Mouse (Mus musculus) ES-E14 (cell line): Measurements from ENCODE around the gene Tac2.

Experiments
- ZC3H11A ChIP-seq: IDR thresholded peaks from 2 replicates; pipeline ENCODE4 v1.6.1; 2012; ENCODE audit warnings: low read depth, mild to moderate bottlenecking, inconsistent platforms, low read length, borderline replicate concordance
- ZNF384 ChIP-seq: IDR thresholded peaks from 2 replicates; pipeline ENCODE4 v1.6.1; 2012; ENCODE audit warnings: low read depth, low read length, inconsistent platforms

DNA sequence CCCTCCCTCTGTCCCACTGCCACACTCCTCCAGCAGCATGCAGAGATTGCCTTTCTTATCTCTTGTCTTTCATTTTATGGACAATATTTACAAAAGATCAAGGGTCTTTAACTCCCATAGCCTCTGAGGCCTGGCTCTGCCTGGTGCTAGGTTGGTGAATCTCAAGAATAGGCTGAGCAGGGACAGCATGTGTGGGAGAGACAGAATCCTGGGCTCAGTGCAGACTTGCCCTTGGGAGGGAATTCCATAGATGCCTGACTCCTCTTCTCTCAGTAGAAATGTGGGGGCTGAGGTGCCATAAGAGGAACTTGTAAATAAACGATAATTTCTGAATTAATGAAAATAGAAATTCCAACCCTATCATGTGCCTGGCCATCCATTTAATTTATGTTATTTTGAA lies 42.3 kb downstream of the Tac2 start:
- TF ChIP-seq ZNF384, result no peak
- no peak for TF ChIP-seq ZC3H11A
